Mouse (Mus musculus) hindbrain, embryonic 16.5 days (tissue): ENCODE data around the gene Myl12a. TPM values are rescaled to one million over a fixed set of nuclear protein-coding genes. Genes with fewer than 3 reads are reported as not detected.

Source experiments
- ATAC-seq: fragments of 200-750 bp; cut with Nextera tagmentation; 2 replicates; pipeline ENCODE4 v1.8.0; 2017; ENCODE audit warnings: moderate TSS enrichment, moderate library complexity
- H3K27ac ChIP-seq: fragments of 300-500 bp; sonication (generic); 2 replicates; pipeline ENCODE4 v1.5.1; 2014; ENCODE audit warnings: low read depth, mild to moderate bottlenecking, control low read depth, low read length, moderate library complexity
- H3K27me3 ChIP-seq: fragments of 300-500 bp; sonication (generic); replicated peaks from 2 replicates; pipeline ENCODE4 v1.6.1; 2014; ENCODE audit warnings: low read length; ENCODE audit not compliant: control insufficient read depth, insufficient read depth
- H3K36me3 ChIP-seq: fragments of 300-500 bp; sonication (generic); 2 replicates; pipeline ENCODE4 v1.6.1; 2014; ENCODE audit warnings: mild to moderate bottlenecking, low read length, moderate library complexity, mixed read lengths; ENCODE audit not compliant: control insufficient read depth, insufficient read depth
- H3K4me1 ChIP-seq: fragments of 300-500 bp; sonication (generic); 2 replicates; pipeline ENCODE4 v1.6.1; 2014; ENCODE audit warnings: low read depth, low read length; ENCODE audit not compliant: control insufficient read depth, insufficient read depth
- H3K4me2 ChIP-seq: fragments of 300-500 bp; sonication (generic); 2 replicates; pipeline ENCODE4 v1.6.1; 2014; ENCODE audit warnings: mild to moderate bottlenecking, low read length, control low read depth, moderate library complexity
- H3K4me3 ChIP-seq: fragments of 300-500 bp; sonication (generic); 2 replicates; pipeline ENCODE4 v1.5.1; 2014; ENCODE audit warnings: mild to moderate bottlenecking, low read length, control low read depth, moderate library complexity
- H3K9ac ChIP-seq: fragments of 300-500 bp; sonication (generic); 2 replicates; pipeline ENCODE4 v1.6.1; 2014; ENCODE audit warnings: low read depth, mild to moderate bottlenecking, control low read depth, low read length, moderate library complexity
- H3K9me3 ChIP-seq: fragments of 300-500 bp; sonication (generic); 2 replicates; pipeline ENCODE4 v1.6.1; 2014; ENCODE audit warnings: mild to moderate bottlenecking, low read length, moderate library complexity; ENCODE audit not compliant: control insufficient read depth
- WGBS: fragments of 180-500 bp; shearing (Covaris S2); extraction: QIAGEN DNeasy Blood & Tissue Kit; methylation state at CpG from one replicate; pipeline ENCODE4 v1.1.7; 2014; 5-methylcytosine and 5-hydroxymethylcytosine counted together
- polyA plus RNA-seq: library from polyadenylated mRNA; unstranded; fragments of >200 nt; fragmentation: Nextera tagmentation; extraction: Ambion mirVana; gene quantifications from 2 replicates; pipeline ENCODE4 v1.2.1, GENCODE M21; 2015

The Myl12a gene
- polyA plus RNA-seq, 1 experiment from 2014 or later, result 106 TPM

GRCm38 (mm10) chr17:71017457-71017998 lies 14.8 kb upstream of the Myl12a start:
- Histone ChIP-seq H3K9ac (no peak overlapping the region), H3K4me3 (no peak overlapping the region), H3K9me3 (no peaks in the 10 kb centered on the region), H3K4me1 (no peaks in the 10 kb centered on the region), H3K27ac (no peak overlapping the region), H3K36me3 (no peaks in the 10 kb centered on the region), H3K4me2 (no peak overlapping the region), H3K27me3 (no peaks in the 10 kb centered on the region)
- ATAC-seq, result no peak
- WGBS, result 90% methylated on average over 4 of the region's 4 CpGs

DNA sequence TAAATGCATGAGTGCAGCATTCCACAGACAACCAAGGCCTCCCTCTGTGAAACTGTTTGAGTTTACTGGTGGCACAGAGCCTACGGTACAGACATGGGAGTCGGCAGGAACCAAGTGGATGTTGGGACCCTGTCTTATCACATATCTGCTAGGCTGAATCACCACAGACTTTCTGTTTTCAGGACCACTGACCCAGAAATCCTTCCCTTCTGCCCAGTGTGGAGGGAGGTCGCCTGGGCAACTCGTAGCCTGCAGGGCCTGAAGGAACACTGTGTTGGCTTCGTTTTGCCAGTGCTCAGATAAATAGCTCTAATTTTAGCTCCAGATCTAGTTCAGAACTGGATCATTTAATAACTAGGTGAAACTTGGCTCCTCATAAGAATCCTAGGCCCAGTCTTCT lies 12.2 kb upstream of the Myl12a start:
- Histone ChIP-seq H3K4me3 (no peak overlapping the region), H3K4me1 (no peaks in the 10 kb centered on the region), H3K4me2 (no peak overlapping the region), H3K27me3 (no peaks in the 10 kb centered on the region), H3K36me3 (no peaks in the 10 kb centered on the region), H3K9me3 (no peaks in the 10 kb centered on the region), H3K9ac (no peak overlapping the region), H3K27ac (no peak overlapping the region)
- WGBS, result 29% methylated on average over 5 of the region's 5 CpGs
- ATAC-seq, result no peak

- Histone ChIP-seq H3K36me3 (no peaks in the 10 kb centered on the region), H3K9ac (no peak overlapping the region), H3K4me1 (no peaks in the 10 kb centered on the region), H3K27me3 (no peaks in the 10 kb centered on the region), H3K9me3 (no peaks in the 10 kb centered on the region), H3K27ac (no peak overlapping the region), H3K4me2 (no peak overlapping the region), H3K4me3 (no peak overlapping the region)
- WGBS, result 90% methylated on average over 6 of the region's 6 CpGs
- ATAC-seq, result no peak
Measured at GRCm38 (mm10) chr17:71013105-71013504, 10.4 kb upstream of the Myl12a start.

DNA sequence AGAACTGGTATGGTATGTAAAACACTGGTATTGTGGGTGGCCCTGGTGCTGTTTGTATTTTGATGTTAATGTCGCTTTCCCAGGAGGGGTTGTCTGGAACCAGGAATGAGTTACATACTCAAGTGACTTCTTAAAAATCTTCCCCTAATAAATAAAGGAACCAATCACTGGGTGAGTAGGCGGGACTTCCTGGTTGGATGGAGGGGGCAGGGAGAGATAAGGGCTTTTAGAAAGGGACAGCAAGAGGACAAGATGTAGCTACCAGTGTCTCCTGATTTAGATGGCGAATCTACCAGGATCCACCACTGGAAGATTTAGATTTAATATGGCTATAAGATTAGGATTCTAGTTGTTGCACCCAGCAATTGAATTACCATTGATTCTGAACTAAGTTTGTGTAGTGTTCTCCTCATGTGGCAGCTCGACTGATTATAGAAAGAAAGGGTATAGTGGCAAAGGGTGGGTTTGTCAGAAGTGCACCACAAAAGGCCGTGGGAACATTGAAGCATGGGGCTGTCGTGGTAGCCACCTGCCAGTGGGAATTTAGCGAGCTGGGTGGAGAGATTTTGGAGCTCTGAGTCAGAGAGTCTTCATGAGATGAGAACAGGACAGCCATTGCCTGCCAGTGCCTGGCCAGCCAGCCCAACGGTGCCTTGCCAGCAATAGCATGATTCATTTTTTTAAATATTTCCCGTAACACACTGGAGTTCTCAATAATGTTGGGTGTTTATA lies 9.4 kb upstream of the Myl12a start:
- Histone ChIP-seq H3K4me3 (no peak overlapping the region), H3K27ac (no peak overlapping the region), H3K27me3 (no peaks in the 10 kb centered on the region), H3K36me3 (no peaks in the 10 kb centered on the region), H3K4me2 (no peak overlapping the region), H3K9me3 (no peaks in the 10 kb centered on the region), H3K9ac (no peak overlapping the region), H3K4me1 (no peaks in the 10 kb centered on the region)
- 86% methylated on average over 9 of the region's 9 CpGs for WGBS
- ATAC-seq, result no peak

- ATAC-seq, result no peak
- no peak overlapping the region for H3K27ac ChIP-seq
- 56% methylated on average over 7 of the region's 7 CpGs for WGBS
- no peak overlapping the region for H3K4me3 ChIP-seq
- no peaks in the 10 kb centered on the region for H3K36me3 ChIP-seq
- H3K4me2 ChIP-seq, result no peak overlapping the region
- H3K9me3 ChIP-seq, result no peaks in the 10 kb centered on the region
- no peaks in the 10 kb centered on the region for H3K4me1 ChIP-seq
- H3K27me3 ChIP-seq, result no peaks in the 10 kb centered on the region
- H3K9ac ChIP-seq, result no peak overlapping the region
Measured at GRCm38 (mm10) chr17:71010646-71011242, 8.1 kb upstream of the Myl12a start.

GRCm38 (mm10) chr17:71009751-71010150 lies 7.1 kb upstream of the Myl12a start:
- 81% methylated on average over 1 of the region's 1 CpGs for WGBS
- no peak overlapping the region for H3K4me2 ChIP-seq
- no peaks in the 10 kb centered on the region for H3K36me3 ChIP-seq

GRCm38 (mm10) chr17:71008676-71009075 lies 6.0 kb upstream of the Myl12a start:
- Histone ChIP-seq H3K9me3 (no peaks in the 10 kb centered on the region), H3K4me1 (no peaks in the 10 kb centered on the region), H3K27ac (no peak overlapping the region), H3K4me3 (no peak overlapping the region), H3K4me2 (no peak overlapping the region), H3K27me3 (no peaks in the 10 kb centered on the region), H3K36me3 (no peaks in the 10 kb centered on the region), H3K9ac (no peak overlapping the region)
- ATAC-seq, result no peak
- 91% methylated on average over 3 of the region's 3 CpGs for WGBS

More at GRCm38 (mm10) chr17:71009751-71010150, 7.1 kb upstream of the Myl12a start:
- no peak overlapping the region for H3K9ac ChIP-seq
- no peak overlapping the region for H3K27ac ChIP-seq
- no peaks in the 10 kb centered on the region for H3K27me3 ChIP-seq
- no peaks in the 10 kb centered on the region for H3K9me3 ChIP-seq
- no peak overlapping the region for H3K4me3 ChIP-seq
- ATAC-seq, result no peak
- H3K4me1 ChIP-seq, result no peaks in the 10 kb centered on the region

DNA sequence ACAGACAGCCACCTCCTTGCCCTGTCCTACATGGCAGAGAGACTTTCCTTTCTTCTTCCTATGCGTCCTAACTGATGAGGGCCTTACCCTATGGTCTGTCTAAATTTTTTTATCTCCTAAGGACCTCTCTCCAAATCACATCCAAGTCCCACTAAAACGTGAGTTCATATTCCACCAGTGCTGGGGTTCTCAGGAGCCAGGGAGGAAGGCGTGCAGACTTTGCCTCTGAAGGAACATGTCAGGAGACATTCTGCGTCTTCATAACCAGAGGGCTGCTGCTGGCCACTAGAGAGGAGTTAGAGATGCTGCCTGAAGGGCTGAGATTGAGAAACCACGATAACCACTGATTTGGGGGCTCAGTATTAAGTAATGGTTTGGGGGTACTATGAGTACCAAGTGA lies 4.3 kb upstream of the Myl12a start:
- 87% methylated on average over 5 of the region's 5 CpGs for WGBS
- H3K4me2 ChIP-seq, result no peak overlapping the region
- H3K36me3 ChIP-seq, result no peaks in the 10 kb centered on the region
- H3K4me1 ChIP-seq, result peaks cover 6% of the 10 kb centered on the region; the same call in 1 of the 2 replicates
- no peak for ATAC-seq
- no peak overlapping the region for H3K9ac ChIP-seq
- no peak overlapping the region for H3K4me3 ChIP-seq
- H3K27ac ChIP-seq, result no peak overlapping the region
- H3K27me3 ChIP-seq, result no peaks in the 10 kb centered on the region
- no peaks in the 10 kb centered on the region for H3K9me3 ChIP-seq

DNA sequence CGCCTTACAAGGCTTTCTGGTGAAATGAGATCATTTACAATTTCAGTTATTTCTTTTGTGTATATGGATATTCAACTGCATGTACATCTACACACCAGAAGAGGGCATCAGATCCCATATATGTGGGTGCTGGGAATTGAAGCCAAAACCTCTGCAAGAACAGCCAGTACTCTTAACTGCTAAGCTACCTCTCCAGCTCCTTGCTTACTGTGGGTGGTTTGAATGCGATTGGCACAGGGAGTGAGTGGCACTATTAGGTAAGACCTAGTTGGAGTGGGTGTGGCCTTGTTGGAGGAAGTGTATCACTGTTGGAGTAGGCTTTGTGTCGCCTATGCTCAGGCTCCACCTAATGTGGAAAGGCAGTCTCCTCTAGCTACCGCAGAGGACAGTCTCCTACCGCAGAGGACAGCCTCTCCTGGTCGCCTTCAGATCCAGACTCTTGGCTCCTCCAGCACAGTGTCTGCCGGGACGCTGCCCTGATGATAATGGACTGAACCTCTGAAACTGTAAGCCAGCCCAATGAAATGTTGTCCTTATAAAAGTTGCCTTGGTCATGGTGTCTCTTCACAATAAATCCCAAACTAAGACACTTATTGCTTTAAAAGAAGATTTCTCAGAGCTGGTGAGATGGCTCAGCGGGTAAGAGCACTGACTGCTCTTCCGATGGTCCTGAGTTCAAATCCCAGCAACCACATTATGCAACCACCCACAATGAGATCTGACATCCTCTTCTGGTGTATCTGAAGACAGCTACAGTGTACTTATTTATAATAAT lies 1.7 kb upstream of the Myl12a start:
- Histone ChIP-seq H3K36me3 (no peaks in the 10 kb centered on the region), H3K27me3 (no peaks in the 10 kb centered on the region), H3K9me3 (no peaks in the 10 kb centered on the region), H3K4me3 (no peak overlapping the region), H3K9ac (no peak overlapping the region), H3K4me1 (peaks cover 11% of the 10 kb centered on the region), H3K27ac (no peak overlapping the region), H3K4me2 (no peak overlapping the region)
- 92% methylated on average over 10 of the region's 10 CpGs for WGBS
- no peak for ATAC-seq
